Mouse (Mus musculus): Measurements from ENCODE around the gene Zdhhc17.

The Zdhhc17 gene

DNA sequence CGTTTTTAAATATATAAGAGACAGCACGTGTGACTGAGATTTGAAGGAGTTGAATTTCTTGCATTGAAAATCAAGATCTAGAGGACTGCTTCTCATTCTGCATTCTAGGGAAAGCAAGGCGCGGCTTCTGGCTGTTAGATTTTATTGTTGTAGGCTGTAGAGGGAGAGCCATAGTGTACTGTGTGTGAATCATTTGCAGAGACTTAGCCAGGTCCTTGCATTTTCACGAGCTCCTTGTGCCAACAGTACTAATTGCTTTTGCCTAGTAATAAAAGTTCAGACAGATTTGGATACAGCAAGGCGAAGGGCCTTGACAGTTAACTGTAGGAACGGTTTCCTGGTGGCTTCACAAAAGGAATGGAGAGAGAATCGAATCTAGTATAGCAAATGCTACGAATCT lies 87.3 kb downstream of the Zdhhc17 start:
- no peak for DNase-seq (ENCODE audit: extremely low spot score, low spot score)

DNA sequence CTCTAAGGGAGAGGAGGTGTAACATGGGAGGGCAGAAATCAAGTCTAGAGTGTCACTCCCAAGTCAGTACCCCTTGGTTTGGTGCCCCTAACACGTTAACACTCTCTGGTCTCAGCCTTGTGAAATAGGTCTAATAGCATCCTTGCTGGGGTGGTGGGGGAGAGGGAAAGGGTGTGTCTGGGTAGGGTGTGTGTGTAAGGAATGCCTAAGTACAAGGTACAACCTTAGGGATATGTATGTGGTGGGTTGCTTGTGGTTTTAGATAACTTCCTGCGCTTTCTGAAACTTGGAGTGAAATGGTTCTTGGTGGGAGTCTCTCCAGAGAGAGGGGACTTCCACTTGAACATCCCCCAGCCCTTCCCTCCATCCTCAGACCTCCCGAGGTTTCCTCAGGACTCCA lies 88.0 kb downstream of the Zdhhc17 start:
- DNase-seq (ENCODE audit: extremely low spot score, low spot score) = no peak

DNA sequence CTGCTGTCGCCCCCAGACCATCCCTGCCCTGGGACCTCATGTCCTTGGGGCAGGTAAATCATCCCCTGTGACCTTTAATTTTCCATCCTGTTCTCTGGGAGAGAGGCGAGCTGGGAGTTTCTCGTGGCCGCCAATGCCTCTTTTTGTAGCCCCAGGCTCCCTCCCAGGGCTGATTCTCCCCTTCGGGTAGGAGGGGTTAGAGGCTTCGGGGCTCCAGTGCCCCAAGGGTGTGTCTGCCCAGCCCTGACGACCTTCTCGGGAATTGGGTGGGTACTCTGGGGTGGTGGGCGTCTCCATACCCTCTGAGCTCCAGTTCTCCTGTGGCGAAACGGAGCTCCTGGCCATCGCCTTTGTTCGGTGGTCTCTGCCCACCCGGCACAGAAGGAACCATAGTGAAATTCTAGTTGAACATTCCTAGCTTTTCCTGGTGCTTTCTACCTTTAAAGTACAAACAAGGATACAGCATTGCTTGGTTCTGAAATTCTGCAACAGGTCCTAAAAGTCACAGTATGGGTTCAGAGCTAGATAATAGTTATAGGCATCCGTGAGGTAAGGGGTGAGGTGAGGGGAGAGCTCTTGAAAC lies 89.5 kb downstream of the Zdhhc17 start:
- DNase-seq (ENCODE audit: extremely low spot score, low spot score) = no peak

DNA sequence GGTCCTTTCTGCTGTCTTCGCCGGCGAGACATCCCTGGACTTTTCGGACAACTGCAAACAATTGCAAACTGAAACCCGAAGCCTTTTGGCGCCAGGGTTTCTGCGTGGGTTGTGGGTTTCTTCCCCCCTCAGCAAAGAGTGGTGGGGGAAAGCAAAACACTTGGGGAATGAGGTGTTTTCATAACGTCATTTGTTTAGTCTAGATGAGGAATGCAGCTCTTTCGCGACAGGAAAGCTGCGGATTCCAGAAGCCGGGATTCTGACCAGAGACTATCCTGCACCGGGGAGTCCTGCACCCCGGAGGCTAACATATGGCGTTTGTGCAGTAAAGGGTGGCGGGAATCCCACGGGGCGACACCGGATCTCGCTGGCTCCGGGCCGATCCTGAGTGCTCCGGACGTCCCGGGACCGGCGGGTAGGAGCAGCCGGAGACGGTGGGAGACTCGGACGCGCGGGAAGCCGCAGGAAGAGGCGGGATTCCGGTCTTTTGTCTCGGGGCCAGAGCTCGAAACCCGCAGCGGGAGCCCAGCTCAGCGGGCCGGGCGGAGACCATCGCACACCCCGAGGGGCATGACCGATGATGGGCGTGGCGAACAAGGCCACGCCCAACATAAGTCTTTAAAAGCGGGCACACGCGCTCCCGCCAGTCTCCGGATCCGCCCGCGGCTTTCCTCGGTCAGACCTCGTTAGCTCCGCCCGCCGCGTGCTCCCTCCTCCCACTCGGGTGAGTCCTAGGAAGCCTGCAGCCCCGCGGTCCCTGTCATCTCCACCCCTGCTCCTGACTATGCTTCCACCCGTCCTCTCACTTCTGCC lies 90.2 kb downstream of the Zdhhc17 start, which contains the start of gene Csrp2:
Gene Csrp2 (plus strand): TSS at position 259 of the 813 bp plus-strand sequence.
- DNase-seq (ENCODE audit: extremely low spot score, low spot score) = peak; percentile 92

DNA sequence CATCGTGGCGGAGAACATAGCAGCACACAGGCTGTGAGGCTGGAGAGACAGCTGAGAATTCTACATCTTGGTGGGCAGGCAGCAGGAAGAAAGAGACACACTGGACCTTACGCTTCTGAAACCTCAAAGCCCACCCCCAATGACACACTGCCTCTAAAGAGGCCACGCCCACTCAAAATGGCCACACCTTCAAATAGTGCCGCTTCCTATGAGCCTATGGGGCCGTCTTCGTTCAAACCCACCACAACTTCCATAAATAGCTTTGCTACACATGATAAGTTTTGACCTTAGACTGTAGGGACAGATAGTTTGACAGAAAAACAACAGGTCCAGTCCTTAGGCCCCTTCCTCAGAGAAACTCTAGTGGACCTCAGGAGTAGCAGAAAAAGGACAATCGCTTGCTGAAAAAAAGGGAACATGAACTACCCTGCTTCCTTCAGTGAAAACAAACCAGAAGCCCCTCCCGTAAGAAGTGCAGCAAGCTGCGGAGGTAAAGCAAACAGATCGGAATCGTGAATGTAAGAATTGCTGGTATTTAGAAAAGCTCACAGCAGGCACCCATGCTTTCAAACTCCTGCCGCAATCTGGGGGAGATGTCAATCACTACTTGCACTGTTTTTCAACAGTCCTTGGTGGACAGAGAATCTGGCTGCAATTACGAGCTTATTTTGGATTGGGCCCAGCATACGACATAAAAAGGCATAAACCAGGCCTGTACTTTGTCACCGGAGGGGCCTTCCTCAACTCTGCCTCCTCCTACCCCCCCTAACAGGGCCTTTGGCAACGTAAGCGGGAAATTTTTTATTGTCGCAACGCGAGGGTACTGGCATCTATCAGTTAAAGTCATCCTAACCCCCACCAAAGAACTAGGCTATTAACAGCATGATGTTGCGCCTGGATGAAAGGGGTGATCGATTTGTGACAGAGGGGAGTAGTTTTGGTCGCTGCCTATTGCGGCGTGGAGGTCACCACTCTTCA lies 91.2 kb downstream of the Zdhhc17 start:
- DNase-seq (ENCODE audit: extremely low spot score, low spot score) = peak; percentile 63

DNA sequence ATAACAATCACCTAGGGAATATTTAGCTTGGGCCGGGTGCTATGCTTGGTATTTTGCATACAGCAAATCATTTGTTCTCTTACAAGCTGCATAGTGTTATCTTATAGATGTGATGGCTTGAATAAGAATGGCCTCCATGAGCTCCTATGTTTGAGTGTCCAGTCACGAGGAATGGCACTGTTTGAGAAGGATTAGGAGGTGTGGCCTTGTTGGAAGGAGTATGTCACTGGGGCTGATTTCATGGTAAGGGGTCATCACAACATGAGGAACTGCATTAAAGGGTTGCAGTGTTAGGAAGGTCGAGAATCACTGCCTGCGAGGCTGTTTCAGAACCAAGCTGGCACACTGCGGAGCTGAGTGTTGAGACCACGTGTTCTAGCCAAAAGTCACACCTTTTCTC lies 92.4 kb downstream of the Zdhhc17 start:
- DNase-seq (ENCODE audit: extremely low spot score, low spot score) = no peak

DNA sequence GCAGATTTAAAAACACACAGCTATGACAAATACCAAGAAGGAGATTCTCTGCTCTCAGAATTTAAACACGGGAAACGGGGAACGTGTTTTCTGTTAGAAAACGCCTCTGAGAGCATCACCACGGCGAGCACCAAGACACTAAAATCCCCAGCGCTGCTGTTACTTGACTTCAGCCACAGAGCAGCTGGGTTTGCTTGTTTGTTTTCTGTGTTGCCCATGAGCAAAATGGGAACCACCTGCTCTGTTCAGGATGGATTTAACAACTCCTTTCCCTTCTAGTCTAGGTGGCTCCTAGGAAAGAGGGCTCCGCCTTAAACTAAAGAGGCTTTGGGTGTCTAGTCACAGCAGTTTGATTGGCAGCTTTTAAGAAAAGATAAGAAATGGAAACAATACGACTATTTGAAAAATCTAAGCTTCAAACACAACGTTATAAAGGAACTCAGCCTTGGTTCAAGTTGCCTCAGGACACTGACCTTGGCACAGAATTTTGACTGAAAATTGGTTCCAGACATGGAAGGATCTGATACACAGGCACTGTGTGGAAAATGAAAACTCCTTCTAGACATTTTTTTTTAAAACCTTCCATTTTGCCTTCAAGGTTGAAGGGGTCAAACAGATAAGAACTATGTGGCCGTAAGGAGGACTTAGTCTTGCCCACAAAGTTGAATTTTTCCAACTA lies 93.1 kb downstream of the Zdhhc17 start:
- DNase-seq (ENCODE audit: extremely low spot score, low spot score) = no peak

DNA sequence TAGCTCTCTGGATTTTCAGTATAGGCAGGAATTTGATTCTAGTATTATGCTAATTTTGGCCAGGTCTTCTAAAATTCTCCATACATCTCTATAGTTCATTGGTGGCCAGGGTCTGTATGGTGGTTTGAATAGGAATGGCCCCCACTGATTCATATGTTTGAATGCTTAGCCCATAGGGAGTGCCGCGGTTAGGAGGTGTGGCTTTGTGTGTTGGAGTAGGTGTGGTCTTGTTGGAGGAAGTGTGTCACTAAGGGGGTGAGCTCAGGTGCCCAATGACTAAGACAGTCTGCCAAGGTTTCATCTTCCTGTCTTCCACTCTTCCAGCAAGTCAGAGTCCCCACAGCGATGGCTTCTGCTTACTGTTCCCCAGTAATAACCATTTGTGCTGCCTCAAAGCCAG lies 106.1 kb downstream of the Zdhhc17 start:
- DNase-seq (ENCODE audit: extremely low spot score, low spot score) = no peak

DNA sequence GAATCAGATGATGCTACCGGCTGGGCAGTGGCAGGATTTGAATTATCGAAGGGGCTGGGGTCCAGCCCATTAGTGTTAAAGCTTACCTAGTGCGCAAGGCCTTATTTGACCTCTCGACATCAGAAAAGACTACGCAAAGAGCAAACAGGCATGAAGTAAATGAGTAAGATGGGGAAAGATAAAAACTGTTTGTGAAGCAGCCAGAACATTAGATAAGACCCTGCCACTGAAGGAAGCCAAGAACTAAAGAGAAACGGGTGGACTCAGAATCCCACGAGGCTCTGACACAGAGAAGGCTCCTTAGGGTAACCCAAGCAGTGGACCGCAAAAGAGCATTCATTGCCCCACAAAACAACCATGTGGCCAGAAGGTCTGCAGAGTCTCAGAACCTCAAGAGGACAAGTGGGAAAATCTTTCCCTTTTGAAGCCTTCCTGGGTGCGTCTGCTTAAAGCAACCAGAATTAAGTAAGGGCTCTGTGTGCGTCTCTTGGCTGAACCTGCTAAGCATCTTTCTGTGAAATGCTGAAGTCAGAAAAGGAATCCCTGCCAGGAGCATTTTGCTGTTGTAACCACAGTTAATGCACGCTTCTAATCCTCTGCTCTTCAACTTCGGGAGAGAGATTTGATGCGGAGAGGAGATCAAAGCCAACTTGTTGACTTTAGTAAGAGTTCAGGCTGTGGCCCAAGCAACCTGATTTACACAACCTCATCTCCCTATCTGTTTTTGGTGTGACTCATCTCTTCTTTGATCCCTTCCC lies 110.0 kb downstream of the Zdhhc17 start:
- DNase-seq (ENCODE audit: extremely low spot score, low spot score) = no peak

All from neural tube, embryonic 10.5 days (tissue).